Mouse (Mus musculus): Measurements from ENCODE around the gene Skap2. TPM values are rescaled to one million over a fixed set of nuclear protein-coding genes. Genes with fewer than 3 reads are reported as not detected.

Gene Skap2
- polyA plus RNA-seq, 1 experiment from 2014 or later, result 14.8 TPM

- Histone ChIP-seq H3K4me2 (replicated peaks) (no peak overlapping the region; the same call in 1 of the 2 replicates), H3K9ac (no peak overlapping the region), H3K27me3 (peaks cover 19% of the 10 kb centered on the region), H3K4me3 (no peak overlapping the region), H3K4me1 (peaks cover 14% of the 10 kb centered on the region; the same call in 1 of the 2 replicates), H3K36me3 (no peaks in the 10 kb centered on the region), H3K9me3 (no peaks in the 10 kb centered on the region), H3K27ac (no peak overlapping the region)
- whole genome bisulfite sequencing, result 3% methylated on average over 8 of the region's 8 CpGs
- ATAC-seq (ENCODE audit: low FRiP score, low read depth), result no peak
Observed at GRCm38 (mm10) chr6:51860300-51860699, 152.0 kb downstream of the Skap2 start.

GRCm38 (mm10) chr6:51857821-51858220 lies 154.5 kb downstream of the Skap2 start:
- H3K9ac ChIP-seq, result no peak overlapping the region
- H3K4me3 ChIP-seq, result no peak overlapping the region
- peaks cover 16% of the 10 kb centered on the region for H3K27me3 ChIP-seq
- peaks cover 8% of the 10 kb centered on the region; the same call in 1 of the 2 replicates for H3K4me1 ChIP-seq
- WGBS, result 0% methylated on average over 11 of the region's 11 CpGs
- H3K4me2 ChIP-seq (replicated peaks), result peak overlapping the region; percentile 24; the same call in 1 of the 2 replicates
- H3K9me3 ChIP-seq, result no peaks in the 10 kb centered on the region
- H3K27ac ChIP-seq, result no peak overlapping the region
- ATAC-seq (ENCODE audit: low FRiP score, low read depth), result peak; percentile 89
- no peaks in the 10 kb centered on the region for H3K36me3 ChIP-seq

GRCm38 (mm10) chr6:51853291-51853690 lies 159.1 kb downstream of the Skap2 start:
- Histone ChIP-seq H3K27me3 (peaks cover 21% of the 10 kb centered on the region), H3K36me3 (no peaks in the 10 kb centered on the region), H3K9me3 (no peaks in the 10 kb centered on the region), H3K4me3 (no peak overlapping the region), H3K4me2 (replicated peaks) (no peak overlapping the region), H3K4me1 (peaks cover 32% of the 10 kb centered on the region), H3K9ac (no peak overlapping the region), H3K27ac (no peak overlapping the region)
- WGBS, result 80% methylated on average over 3 of the region's 3 CpGs
- no peak for ATAC-seq (ENCODE audit: low FRiP score, low read depth)

DNA sequence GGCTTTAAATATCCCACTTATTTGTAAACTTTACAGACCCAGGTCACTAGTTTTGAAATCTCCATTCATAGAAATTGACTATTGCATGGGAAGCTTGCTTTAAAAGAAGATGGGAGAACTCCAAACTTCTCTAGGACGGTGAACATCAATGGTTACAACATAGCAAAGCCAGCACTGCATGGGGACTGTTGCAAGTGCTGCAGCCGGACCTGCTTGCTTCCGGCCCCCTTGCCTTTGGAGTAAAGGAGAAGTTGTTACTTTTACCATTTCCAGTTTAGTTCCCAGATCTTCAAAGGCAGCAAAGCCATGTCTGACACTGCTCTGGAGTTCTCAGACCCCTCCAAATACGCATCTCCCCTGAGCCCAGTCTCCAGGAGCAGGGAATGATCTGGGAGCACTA lies 159.7 kb downstream of the Skap2 start:
- H3K4me2 ChIP-seq (replicated peaks), result no peak overlapping the region
- H3K9ac ChIP-seq, result no peak overlapping the region
- peaks cover 32% of the 10 kb centered on the region for H3K4me1 ChIP-seq
- H3K27me3 ChIP-seq, result peaks cover 27% of the 10 kb centered on the region
- H3K9me3 ChIP-seq, result no peaks in the 10 kb centered on the region
- no peak overlapping the region for H3K27ac ChIP-seq
- WGBS, result 53% methylated on average over 4 of the region's 4 CpGs
- no peak overlapping the region for H3K4me3 ChIP-seq
- H3K36me3 ChIP-seq, result no peaks in the 10 kb centered on the region
- no peak for ATAC-seq (ENCODE audit: low FRiP score, low read depth)

GRCm38 (mm10) chr6:51851544-51851943 lies 160.8 kb downstream of the Skap2 start:
- Histone ChIP-seq H3K4me2 (replicated peaks) (no peak overlapping the region), H3K9ac (no peak overlapping the region), H3K4me1 (peaks cover 42% of the 10 kb centered on the region), H3K9me3 (no peaks in the 10 kb centered on the region), H3K27me3 (peaks cover 38% of the 10 kb centered on the region), H3K36me3 (no peaks in the 10 kb centered on the region), H3K4me3 (no peak overlapping the region), H3K27ac (no peak overlapping the region)
- no peak for ATAC-seq (ENCODE audit: low FRiP score, low read depth)
- WGBS, result 17% methylated on average over 7 of the region's 7 CpGs

DNA sequence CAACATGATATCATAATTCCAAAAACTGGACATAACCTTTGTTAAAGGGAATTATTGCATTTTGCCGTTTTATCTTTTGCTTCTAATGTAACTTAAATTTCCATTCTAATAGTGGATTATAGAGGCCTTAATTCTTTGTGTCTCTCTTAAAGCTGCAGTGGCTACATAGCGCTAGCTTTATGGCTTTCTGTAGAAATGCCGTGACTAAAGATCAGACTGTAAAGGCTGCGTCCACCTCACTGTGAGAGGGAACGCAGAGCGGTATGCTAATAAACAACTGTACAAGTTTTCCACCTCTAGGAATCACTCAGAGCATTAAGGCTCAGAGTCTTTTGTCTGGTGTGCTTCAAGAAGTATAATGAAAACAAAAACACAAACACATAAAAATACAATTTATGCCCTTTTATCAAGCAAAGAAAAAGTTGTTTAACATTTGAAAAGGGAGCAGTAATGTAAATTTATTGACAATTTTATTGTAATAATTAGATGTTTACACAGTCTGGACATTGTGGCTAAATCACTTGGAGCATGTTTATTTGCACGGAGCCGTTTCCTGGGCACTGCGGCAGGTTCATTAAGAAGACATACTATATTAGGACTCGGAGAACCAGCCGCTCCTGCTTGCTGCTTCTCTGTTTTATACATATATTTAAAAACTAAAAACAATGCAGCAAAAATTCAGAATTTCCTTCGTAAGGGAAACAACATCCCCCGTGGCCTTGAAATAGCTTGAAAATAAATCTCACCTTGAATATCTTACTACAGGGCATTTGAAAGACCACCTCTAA lies 162.1 kb downstream of the Skap2 start:
- 20% methylated on average over 13 of the region's 13 CpGs for WGBS
- no peaks in the 10 kb centered on the region for H3K9me3 ChIP-seq
- 0 out of 2 replicates have a peak overlapping the region, but pooled peaks have one; percentile 38 for H3K4me2 ChIP-seq (replicated peaks)
- H3K9ac ChIP-seq, result no peak overlapping the region
- H3K27me3 ChIP-seq, result peaks cover 38% of the 10 kb centered on the region
- ATAC-seq (ENCODE audit: low FRiP score, low read depth), result no peak
- H3K36me3 ChIP-seq, result no peaks in the 10 kb centered on the region
- no peak overlapping the region for H3K27ac ChIP-seq
- H3K4me3 ChIP-seq, result no peak overlapping the region
- H3K4me1 ChIP-seq, result peaks cover 42% of the 10 kb centered on the region

DNA sequence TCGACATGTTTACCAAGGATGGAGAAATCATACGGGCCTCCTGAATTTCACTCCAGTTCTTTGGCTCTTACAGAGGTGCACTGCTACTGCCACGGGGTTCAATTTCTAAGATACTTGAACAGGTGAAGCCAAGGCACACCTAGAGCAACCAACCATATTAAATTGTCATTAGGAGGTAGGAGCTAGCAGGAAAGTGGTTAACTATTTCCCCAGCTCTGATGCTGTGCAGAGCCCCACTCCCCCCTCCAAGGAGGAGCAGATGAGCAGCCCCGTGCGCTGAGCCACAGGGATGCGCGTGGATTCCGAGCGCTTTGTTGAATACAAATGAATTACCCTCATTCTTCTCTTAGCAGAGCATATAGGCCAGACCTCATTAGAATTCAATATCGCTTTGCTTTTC lies 162.8 kb downstream of the Skap2 start:
- no peak overlapping the region for H3K9ac ChIP-seq
- no peaks in the 10 kb centered on the region for H3K36me3 ChIP-seq
- no peaks in the 10 kb centered on the region for H3K9me3 ChIP-seq
- H3K27me3 ChIP-seq, result peaks cover 38% of the 10 kb centered on the region
- no peak overlapping the region for H3K4me3 ChIP-seq
- no peak overlapping the region for H3K27ac ChIP-seq
- no peak for ATAC-seq (ENCODE audit: low FRiP score, low read depth)
- WGBS, result 51% methylated on average over 10 of the region's 10 CpGs
- H3K4me1 ChIP-seq, result peaks cover 42% of the 10 kb centered on the region
- H3K4me2 ChIP-seq (replicated peaks), result no peak overlapping the region

- 27% methylated on average over 11 of the region's 11 CpGs for WGBS
- H3K9ac ChIP-seq, result no peak overlapping the region
- H3K4me3 ChIP-seq, result no peak overlapping the region
- no peaks in the 10 kb centered on the region for H3K9me3 ChIP-seq
- H3K4me2 ChIP-seq (replicated peaks), result peak overlapping the region; percentile 17
- H3K27me3 ChIP-seq, result peaks cover 29% of the 10 kb centered on the region
- H3K4me1 ChIP-seq, result peaks cover 25% of the 10 kb centered on the region
- no peak for ATAC-seq (ENCODE audit: low FRiP score, low read depth)
- no peaks in the 10 kb centered on the region for H3K36me3 ChIP-seq
- H3K27ac ChIP-seq, result no peak overlapping the region
Observed at GRCm38 (mm10) chr6:51844106-51844505, 168.2 kb downstream of the Skap2 start.

DNA sequence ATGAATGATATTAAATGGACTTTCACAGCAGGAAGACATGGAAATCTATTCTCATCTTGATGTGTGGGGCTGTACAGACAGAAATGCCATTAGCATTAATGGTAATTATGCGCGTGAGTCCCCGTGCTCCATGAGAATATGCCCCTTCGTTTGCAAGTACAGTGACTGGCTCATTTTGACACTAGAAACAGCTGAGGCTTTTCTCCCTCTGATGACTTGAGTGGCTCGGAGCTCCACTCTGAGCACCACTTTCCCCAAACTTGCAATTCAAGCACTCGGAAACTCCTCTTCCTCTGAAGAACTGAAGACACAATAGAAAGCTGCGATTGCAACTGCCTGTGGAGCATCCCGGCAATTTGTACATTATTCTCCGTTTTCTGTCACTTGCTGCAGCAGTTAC lies 169.3 kb downstream of the Skap2 start:
- Histone ChIP-seq H3K36me3 (no peaks in the 10 kb centered on the region), H3K4me3 (no peak overlapping the region), H3K9me3 (no peaks in the 10 kb centered on the region), H3K4me2 (replicated peaks) (no peak overlapping the region), H3K9ac (no peak overlapping the region), H3K4me1 (peaks cover 19% of the 10 kb centered on the region), H3K27ac (no peak overlapping the region), H3K27me3 (peaks cover 22% of the 10 kb centered on the region)
- WGBS, result 86% methylated on average over 9 of the region's 9 CpGs
- ATAC-seq (ENCODE audit: low FRiP score, low read depth), result no peak

DNA sequence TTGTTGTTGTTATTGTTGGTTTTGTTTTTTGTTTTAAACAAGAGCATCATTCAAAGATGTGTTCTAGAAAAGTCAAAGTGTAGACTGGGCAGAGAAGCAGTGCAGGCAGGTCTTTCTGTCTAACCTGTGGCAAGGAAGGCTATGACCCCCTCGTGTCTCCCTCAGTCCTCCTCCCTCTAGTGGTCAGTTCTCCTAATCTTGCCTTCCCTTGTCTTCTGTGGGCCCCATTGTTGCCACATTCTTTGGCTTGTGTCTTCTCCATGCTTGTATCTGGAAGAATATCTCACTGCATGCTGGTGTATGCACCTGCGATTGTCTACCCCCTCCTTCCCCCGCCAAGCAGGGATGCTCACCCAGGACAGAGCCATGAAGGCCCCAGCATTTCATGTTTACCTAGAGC lies 174.2 kb downstream of the Skap2 start:
- Histone ChIP-seq H3K9me3 (no peaks in the 10 kb centered on the region), H3K4me1 (no peaks in the 10 kb centered on the region; the same call in 1 of the 2 replicates), H3K27ac (no peak overlapping the region), H3K4me2 (replicated peaks) (no peak overlapping the region), H3K36me3 (no peaks in the 10 kb centered on the region), H3K4me3 (no peak overlapping the region), H3K27me3 (0 out of 2 replicates have a peak, but pooled peaks cover 13% of the 10 kb centered on the region), H3K9ac (no peak overlapping the region)
- WGBS, result 75% methylated on average over 3 of the region's 3 CpGs
- no peak for ATAC-seq (ENCODE audit: low FRiP score, low read depth)

GRCm38 (mm10) chr6:51833362-51833761 lies 179.0 kb downstream of the Skap2 start:
- no peaks in the 10 kb centered on the region for H3K9me3 ChIP-seq
- H3K36me3 ChIP-seq, result no peaks in the 10 kb centered on the region
- no peak overlapping the region for H3K9ac ChIP-seq
- H3K4me1 ChIP-seq, result no peaks in the 10 kb centered on the region; the same call in 1 of the 2 replicates
- H3K27ac ChIP-seq, result no peak overlapping the region
- 0 out of 2 replicates have a peak, but pooled peaks cover 10% of the 10 kb centered on the region for H3K27me3 ChIP-seq
- ATAC-seq (ENCODE audit: low FRiP score, low read depth), result no peak
- 68% methylated on average over 2 of the region's 2 CpGs for WGBS
- no peak overlapping the region for H3K4me3 ChIP-seq
- no peak overlapping the region for H3K4me2 ChIP-seq (replicated peaks)

DNA sequence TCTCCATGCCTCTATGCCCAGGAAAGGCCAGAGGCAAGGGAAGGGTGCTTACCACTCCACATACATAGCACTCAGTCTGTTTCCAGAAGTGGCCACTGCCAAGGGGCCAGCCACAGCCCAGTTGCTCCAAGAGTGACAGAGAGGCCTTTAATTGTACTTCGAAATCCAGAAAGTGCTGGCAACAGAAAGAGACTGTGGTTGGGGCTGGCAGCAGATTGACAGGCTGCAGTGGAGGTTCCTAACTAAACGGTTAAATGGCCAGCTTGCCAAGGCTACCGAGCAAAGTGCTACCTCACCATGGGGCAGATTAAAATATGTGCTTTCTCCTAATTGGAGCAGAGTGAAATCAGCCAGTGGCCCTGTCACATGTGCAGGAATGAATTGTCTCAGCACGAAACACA lies 186.7 kb downstream of the Skap2 start:
- Histone ChIP-seq H3K9me3 (no peaks in the 10 kb centered on the region), H3K4me3 (no peak overlapping the region), H3K4me2 (replicated peaks) (no peak overlapping the region), H3K36me3 (no peaks in the 10 kb centered on the region), H3K4me1 (0 out of 2 replicates have a peak, but pooled peaks cover 3% of the 10 kb centered on the region), H3K9ac (no peak overlapping the region), H3K27me3 (no peaks in the 10 kb centered on the region), H3K27ac (no peak overlapping the region)
- ATAC-seq (ENCODE audit: low FRiP score, low read depth), result no peak
- WGBS, result 65% methylated on average over 4 of the region's 4 CpGs

All from limb, embryonic 13.5 days (tissue).